Mouse (Mus musculus) neural tube, embryonic 11.5 days (tissue): Measurements from ENCODE around the gene Tnr. TPM values are rescaled to one million over a fixed set of nuclear protein-coding genes. Genes with fewer than 3 reads are reported as not detected.

Experiments
- ATAC-seq: fragments of 200-750 bp; cut with Nextera tagmentation; 2 replicates; pipeline ENCODE4 v1.8.0; 2017; ENCODE audit warnings: moderate number of reproducible peaks, mild to moderate bottlenecking, moderate TSS enrichment, moderate library complexity; ENCODE audit not compliant: insufficient read depth, low FRiP score, low TSS enrichment
- DNase-seq: peaks from one replicate; pipeline ENCODE4 v3.0.0-alpha.2; 2015; ENCODE audit warnings: low spot score
- H3K27ac ChIP-seq: fragments of 300-500 bp; sonication (generic); 2 replicates; pipeline ENCODE4 v1.5.1; 2014; ENCODE audit warnings: low read depth, mild to moderate bottlenecking, low read length
- H3K27me3 ChIP-seq: fragments of 300-500 bp; sonication (generic); 2 replicates; pipeline ENCODE4 v1.6.1; 2014; ENCODE audit warnings: mild to moderate bottlenecking, low read length, mixed read lengths; ENCODE audit not compliant: control insufficient read depth, insufficient read depth
- H3K36me3 ChIP-seq: fragments of 300-500 bp; sonication (generic); 2 replicates; pipeline ENCODE4 v1.6.1; 2014; ENCODE audit warnings: mild to moderate bottlenecking, low read length, moderate library complexity, mixed read lengths; ENCODE audit not compliant: control insufficient read depth, insufficient read depth
- H3K4me1 ChIP-seq: fragments of 300-500 bp; sonication (generic); 2 replicates; pipeline ENCODE4 v1.6.1; 2014; ENCODE audit warnings: low read length, mixed read lengths; ENCODE audit not compliant: control insufficient read depth, insufficient read depth
- H3K4me2 ChIP-seq: fragments of 300-500 bp; sonication (generic); 2 replicates; pipeline ENCODE4 v1.6.1; 2014; ENCODE audit warnings: low read depth, mild to moderate bottlenecking, moderate library complexity
- H3K4me3 ChIP-seq: fragments of 300-500 bp; sonication (generic); 2 replicates; pipeline ENCODE4 v1.5.1; 2014; ENCODE audit warnings: low read depth, low read length
- H3K9ac ChIP-seq: fragments of 300-500 bp; sonication (generic); 2 replicates; pipeline ENCODE4 v1.6.1; 2014; ENCODE audit warnings: mild to moderate bottlenecking, low read length
- H3K9me3 ChIP-seq: fragments of 300-500 bp; sonication (generic); 2 replicates; pipeline ENCODE4 v1.6.1; 2016; ENCODE audit warnings: low read length; ENCODE audit not compliant: control insufficient read depth
- WGBS: fragments of 180-500 bp; shearing (Covaris S2); extraction: QIAGEN DNeasy Blood & Tissue Kit; methylation state at CpG from one replicate; pipeline ENCODE4 v1.1.7; 2014; 5-methylcytosine and 5-hydroxymethylcytosine counted together
- polyA plus RNA-seq: library from polyadenylated mRNA; unstranded; fragments of >200 nt; fragmentation: Nextera tagmentation; extraction: Ambion mirVana; gene quantifications from 2 replicates; pipeline ENCODE4 v1.2.1, GENCODE M21; 2014

Tnr gene
- polyA plus RNA-seq, 1 experiment from 2014 or later: 1.2 TPM

DNA sequence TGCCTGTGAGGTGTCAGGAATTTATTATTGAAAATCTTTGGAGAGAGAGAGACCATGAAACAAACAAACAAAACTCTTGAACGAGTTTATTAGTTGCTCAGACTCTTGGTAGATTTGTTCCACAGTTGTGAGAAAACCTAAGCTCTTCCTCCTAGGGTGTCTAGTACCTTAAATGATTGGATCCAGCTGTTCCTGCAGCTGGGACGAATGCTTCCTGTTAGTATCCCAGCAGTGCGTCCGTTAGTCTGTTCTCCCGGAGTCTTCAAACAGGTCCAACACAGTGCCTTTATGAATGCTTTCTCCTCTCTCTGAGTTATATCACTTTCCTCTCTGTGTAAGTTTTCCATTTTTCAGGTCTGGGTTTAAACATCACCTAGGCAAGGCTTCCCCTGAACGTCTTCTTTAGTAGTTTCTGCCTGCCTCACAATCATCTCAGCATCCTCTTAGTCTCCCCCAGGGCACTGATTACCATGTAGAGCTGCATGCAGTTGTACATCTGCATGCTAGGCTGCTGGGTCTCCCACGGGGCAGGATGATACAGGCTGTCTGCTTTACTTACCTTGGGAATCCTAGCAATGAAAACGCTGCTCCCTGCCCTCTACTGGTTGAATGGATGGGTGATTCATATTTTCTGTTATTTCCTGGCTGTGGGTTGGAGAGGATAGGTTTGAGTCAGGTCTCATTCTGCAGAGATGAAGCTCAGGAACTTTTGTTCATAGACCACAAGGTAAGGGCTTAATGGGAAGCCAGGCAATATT, 293.2 kb downstream of the Tnr start:
- DNase-seq (no peak), ATAC-seq (no peak)
- no peak overlapping the region for H3K4me3 ChIP-seq
- no peak overlapping the region for H3K9ac ChIP-seq
- 46% methylated on average over 8 of the region's 8 CpGs for WGBS
- no peak overlapping the region for H3K27ac ChIP-seq
- H3K9me3 ChIP-seq: no peaks in the 10 kb centered on the region
- H3K27me3 ChIP-seq: no peaks in the 10 kb centered on the region
- no peak overlapping the region for H3K4me2 ChIP-seq
- peaks cover 3% of the 10 kb centered on the region; the same call in 1 of the 2 replicates for H3K4me1 ChIP-seq
- no peaks in the 10 kb centered on the region for H3K36me3 ChIP-seq

DNA sequence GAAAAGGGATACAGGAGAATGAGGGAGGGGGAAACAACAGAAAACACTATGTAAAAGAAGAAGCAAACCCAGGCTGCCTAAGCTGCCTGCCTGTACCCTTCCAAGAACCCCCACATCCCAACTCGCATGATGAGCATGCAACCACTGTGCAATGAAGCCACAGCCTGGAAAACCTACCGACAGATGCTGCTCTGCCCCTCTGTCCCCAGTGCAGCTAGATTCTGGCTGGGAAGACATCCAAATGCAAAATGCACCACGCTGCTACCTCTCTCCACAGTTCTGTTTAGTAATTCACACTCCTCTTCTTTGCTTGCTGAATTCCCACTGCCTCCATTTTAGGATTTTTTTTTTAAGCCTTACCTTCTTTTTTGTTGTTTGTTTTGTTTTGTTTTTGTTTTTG, 295.9 kb downstream of the Tnr start:
- DNase-seq: no peak
- no peak overlapping the region for H3K9ac ChIP-seq
- 23% methylated on average over 3 of the region's 3 CpGs for WGBS
- no peaks in the 10 kb centered on the region for H3K4me1 ChIP-seq
- H3K27ac ChIP-seq: no peak overlapping the region
- no peaks in the 10 kb centered on the region for H3K36me3 ChIP-seq
- no peaks in the 10 kb centered on the region for H3K27me3 ChIP-seq
- no peak overlapping the region for H3K4me2 ChIP-seq
- no peaks in the 10 kb centered on the region for H3K9me3 ChIP-seq
- no peak for ATAC-seq
- no peak overlapping the region for H3K4me3 ChIP-seq

DNA sequence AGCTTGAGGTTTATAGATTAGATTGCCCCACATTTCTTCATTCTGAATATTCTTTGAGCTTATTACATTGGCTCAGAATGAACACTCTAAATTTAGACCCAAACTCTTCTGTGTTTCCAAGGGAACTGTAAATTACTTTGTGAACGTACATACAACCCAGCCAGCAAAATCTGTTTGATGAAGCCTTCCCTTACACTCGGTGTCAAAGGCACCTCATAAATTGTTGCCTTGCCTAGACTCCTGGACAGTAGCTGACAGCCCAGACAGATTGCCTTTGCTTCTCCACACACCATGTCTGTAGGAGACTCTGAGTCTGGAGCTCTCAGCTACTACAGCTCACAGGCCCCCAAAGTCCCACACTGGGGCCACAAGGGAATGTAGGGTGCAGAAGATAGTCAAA, 298.8 kb downstream of the Tnr start:
- Histone ChIP-seq H3K9me3 (no peaks in the 10 kb centered on the region), H3K4me1 (no peaks in the 10 kb centered on the region), H3K4me3 (no peak overlapping the region), H3K9ac (no peak overlapping the region), H3K27ac (no peak overlapping the region), H3K27me3 (no peaks in the 10 kb centered on the region), H3K4me2 (no peak overlapping the region), H3K36me3 (no peaks in the 10 kb centered on the region)
- no peak for DNase-seq
- ATAC-seq: no peak
- WGBS: 45% methylated on average over 2 of the region's 2 CpGs

DNA sequence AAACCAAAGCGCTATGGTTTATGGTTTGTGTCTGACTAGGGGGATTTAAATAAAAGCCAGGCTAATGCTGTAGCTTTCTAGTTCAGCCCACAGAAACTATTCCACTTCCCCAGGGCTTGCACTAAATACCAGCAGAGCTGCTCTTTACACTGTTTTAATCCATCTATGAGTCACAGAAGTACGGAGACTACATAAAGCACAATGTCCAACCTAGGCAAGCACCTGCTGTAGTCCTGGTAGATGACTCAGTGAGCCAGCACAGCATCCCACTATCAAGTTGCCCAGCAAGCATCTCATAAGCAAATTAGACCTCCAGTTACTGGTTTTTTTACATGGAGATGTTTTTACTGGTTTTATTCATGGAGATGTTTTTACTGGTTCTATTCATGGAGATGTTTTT, 305.0 kb downstream of the Tnr start:
- H3K4me1 ChIP-seq: no peaks in the 10 kb centered on the region
- H3K4me2 ChIP-seq: no peak overlapping the region
- H3K27ac ChIP-seq: no peak overlapping the region
- no peak for DNase-seq
- H3K27me3 ChIP-seq: no peaks in the 10 kb centered on the region
- ATAC-seq: no peak
- H3K4me3 ChIP-seq: no peak overlapping the region
- H3K9ac ChIP-seq: no peak overlapping the region
- WGBS: 91% methylated on average over 2 of the region's 2 CpGs
- no peaks in the 10 kb centered on the region for H3K36me3 ChIP-seq
- no peaks in the 10 kb centered on the region for H3K9me3 ChIP-seq

DNA sequence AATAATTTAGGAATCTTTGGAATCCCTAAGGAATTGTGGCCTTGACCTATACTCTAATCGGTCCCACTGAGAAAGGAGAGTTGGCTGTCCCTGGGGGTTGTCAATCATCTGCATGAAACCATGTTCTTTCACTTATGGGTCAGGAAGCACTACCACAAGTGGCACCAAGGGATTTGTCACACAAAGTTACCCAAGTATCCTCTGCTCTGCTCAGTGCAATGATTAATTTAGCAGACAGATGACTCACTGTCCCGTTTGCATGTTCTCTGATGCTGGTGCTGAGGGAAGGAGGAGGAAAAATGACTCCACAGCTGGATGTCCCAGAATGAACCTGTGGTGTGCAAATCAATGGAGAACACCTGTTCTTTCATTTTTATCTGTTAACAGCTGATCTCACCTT, 309.6 kb downstream of the Tnr start:
- WGBS: 64% methylated on average over 2 of the region's 2 CpGs

DNA sequence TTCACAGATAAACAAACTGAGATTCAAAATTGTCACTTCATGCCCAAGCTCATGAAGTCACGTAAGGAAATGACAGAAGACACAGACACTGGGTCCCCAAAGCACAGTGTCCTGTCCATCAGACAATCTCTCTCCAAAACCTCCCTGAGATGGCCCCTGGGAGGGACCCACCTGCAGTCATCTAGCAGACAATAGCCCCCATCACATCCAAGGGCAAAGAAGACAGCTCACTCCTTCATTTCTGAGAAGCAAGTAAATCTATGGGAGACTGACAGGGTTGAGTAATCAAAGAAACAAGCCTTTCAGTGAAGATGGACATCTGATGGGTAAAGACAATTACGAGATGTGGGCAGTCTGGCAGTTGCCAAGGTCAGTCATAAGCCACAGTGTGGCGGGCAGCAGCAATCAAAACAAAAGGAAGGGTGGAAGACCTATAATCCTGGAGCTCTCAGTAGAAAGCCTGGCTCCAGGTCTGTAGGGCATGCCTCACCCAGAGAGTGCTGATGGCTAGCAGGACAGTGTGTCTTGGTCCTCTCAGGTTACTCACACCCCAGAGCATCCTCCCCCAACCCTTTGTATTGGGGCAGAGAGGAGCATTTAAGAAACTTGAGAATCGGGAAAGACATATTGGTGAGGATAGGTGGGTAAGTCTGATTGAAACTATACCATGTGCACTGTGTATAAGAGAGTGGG, 310.2 kb downstream of the Tnr start:
- Histone ChIP-seq H3K27ac (no peak overlapping the region), H3K9ac (no peak overlapping the region), H3K4me1 (no peaks in the 10 kb centered on the region), H3K27me3 (no peaks in the 10 kb centered on the region), H3K9me3 (no peaks in the 10 kb centered on the region), H3K4me2 (no peak overlapping the region), H3K4me3 (no peak overlapping the region), H3K36me3 (no peaks in the 10 kb centered on the region)
- 57% methylated on average over 4 of the region's 4 CpGs for WGBS
- ATAC-seq (no peak), DNase-seq (no peak)

More for the DNA sequence above, 309.6 kb downstream of the Tnr start:
- no peak overlapping the region for H3K9ac ChIP-seq
- H3K4me3 ChIP-seq: no peak overlapping the region
- no peak for DNase-seq
- H3K36me3 ChIP-seq: no peaks in the 10 kb centered on the region
- no peaks in the 10 kb centered on the region for H3K27me3 ChIP-seq
- H3K4me2 ChIP-seq: no peak overlapping the region
- no peaks in the 10 kb centered on the region for H3K9me3 ChIP-seq
- H3K27ac ChIP-seq: no peak overlapping the region
- no peak for ATAC-seq
- no peaks in the 10 kb centered on the region for H3K4me1 ChIP-seq

DNA sequence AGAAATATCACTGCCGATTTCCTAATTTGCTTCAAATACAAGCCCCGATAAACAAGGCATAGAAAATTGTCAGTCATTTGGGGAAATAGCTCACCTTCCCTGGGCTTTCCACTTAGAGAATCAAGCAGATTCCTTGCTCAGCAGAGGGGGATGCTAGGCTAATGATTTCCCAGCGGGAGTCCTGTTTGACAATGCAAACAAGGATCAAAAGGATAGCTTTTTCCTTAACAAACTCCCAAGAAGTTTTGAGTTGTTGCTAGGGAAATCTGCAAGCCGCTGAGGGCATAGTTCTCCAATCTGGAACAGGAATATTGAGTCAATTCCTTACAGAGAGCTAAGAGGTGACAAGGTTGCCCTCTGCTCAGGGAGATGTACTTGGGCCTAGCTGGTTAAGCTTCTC, 311.6 kb downstream of the Tnr start:
- no peak overlapping the region for H3K9ac ChIP-seq
- no peak overlapping the region for H3K27ac ChIP-seq
- ATAC-seq (no peak), DNase-seq (no peak)
- H3K4me1 ChIP-seq: no peaks in the 10 kb centered on the region
- no peaks in the 10 kb centered on the region for H3K9me3 ChIP-seq
- H3K4me3 ChIP-seq: no peak overlapping the region
- no peaks in the 10 kb centered on the region for H3K36me3 ChIP-seq
- no peak overlapping the region for H3K4me2 ChIP-seq
- no peaks in the 10 kb centered on the region for H3K27me3 ChIP-seq
- WGBS: 15% methylated on average over 4 of the region's 4 CpGs

DNA sequence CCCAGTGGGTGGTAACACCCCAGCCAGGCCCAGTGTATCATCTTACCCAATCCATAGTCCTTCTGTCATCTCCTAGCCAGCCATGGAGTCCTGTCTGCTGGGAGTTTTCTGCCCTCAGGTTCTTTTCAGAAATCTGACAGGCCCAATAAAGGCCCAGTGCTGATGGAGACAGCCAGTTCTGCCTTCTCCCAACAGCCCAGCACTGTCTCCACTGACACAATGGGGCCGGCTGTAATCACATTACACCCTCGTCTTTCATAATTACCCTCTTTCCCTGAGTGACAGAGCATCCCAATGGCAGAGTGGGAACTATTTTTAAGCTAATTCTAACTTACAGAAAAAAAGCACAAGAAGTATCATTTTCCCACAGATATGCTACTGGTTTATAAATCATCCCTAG, 316.8 kb downstream of the Tnr start:
- ATAC-seq (no peak), DNase-seq (no peak)
- Histone ChIP-seq H3K4me1 (no peaks in the 10 kb centered on the region), H3K9me3 (no peaks in the 10 kb centered on the region), H3K4me3 (no peak overlapping the region), H3K36me3 (no peaks in the 10 kb centered on the region), H3K9ac (no peak overlapping the region), H3K4me2 (no peak overlapping the region), H3K27ac (no peak overlapping the region), H3K27me3 (no peaks in the 10 kb centered on the region)
- 20% methylated on average over 2 of the region's 2 CpGs for WGBS

DNA sequence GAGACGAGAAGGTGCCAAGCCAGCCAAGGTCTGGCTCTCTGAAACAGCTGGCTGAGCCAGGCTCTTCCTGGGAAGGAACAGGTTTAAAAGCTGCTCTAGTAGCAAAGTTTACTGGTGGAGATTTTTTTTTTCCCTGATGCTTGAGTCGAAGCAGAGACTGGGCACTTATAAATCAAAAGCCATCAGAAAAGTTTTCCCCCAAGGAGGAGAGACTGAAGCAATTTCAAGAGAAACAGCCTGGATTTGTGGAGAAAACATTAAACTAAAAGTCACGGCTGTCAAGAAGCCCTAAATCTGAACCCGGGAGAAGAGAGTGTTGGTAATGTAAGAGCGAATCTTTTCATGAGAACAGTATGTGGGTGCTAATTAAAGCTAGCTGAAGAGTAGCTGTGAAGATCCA, 319.3 kb downstream of the Tnr start:
- no peaks in the 10 kb centered on the region for H3K9me3 ChIP-seq
- H3K9ac ChIP-seq: no peak overlapping the region
- no peaks in the 10 kb centered on the region for H3K4me1 ChIP-seq
- H3K27me3 ChIP-seq: no peaks in the 10 kb centered on the region
- WGBS: 57% methylated on average over 5 of the region's 5 CpGs
- no peaks in the 10 kb centered on the region for H3K36me3 ChIP-seq
- no peak overlapping the region for H3K4me3 ChIP-seq
- H3K27ac ChIP-seq: no peak overlapping the region
- DNase-seq: no peak
- no peak overlapping the region for H3K4me2 ChIP-seq
- no peak for ATAC-seq
